Mouse (Mus musculus) cerebellum, postnatal 4 days (tissue): ENCODE measurements around the gene Gm21858.
"Not testable (repeated sequence)": the region's sequence is repeated elsewhere in the genome, so short reads cannot be mapped to it uniquely, and the experiment has no call there.

ENCODE experiments used
- DNase-seq, 2 experiments: peaks; one replicate each; pipeline ENCODE4 v3.0.0; 2022; ENCODE audit warnings: low spot score in 2 of 2, mixed read lengths in 1 of 2

Gene Gm21858

GRCm38 (mm10) chrY:55731456-55731855 is at the start of gene Gm21858:
TSS of gene Gm21858 (plus strand) at chrY:55731756.
- not testable (repeated sequence) for DNase-seq
